In genomic region chr2:77337786-77338406, GRCm38 (mm10) we compare ENCODE assay signal across 26 mouse cellular contexts.
"Had no signal": no experiment of that assay in that cellular context is flagged by ENCODE, and none has a peak within 500 bp of the region (broad histone marks: within the 10 kb centered on the region; RNA-seq: fewer than 3 reads in every experiment).

No protein-coding gene starts in this region.

- H3K4me2 ChIP-seq: heart, embryonic 12.5 days; hindbrain, embryonic 12.5 days; hindbrain, embryonic 14.5 days; kidney, embryonic 15.5 days; limb, embryonic 13.5 days; limb, embryonic 15.5 days; liver, embryonic 12.5 days had no signal

- ATAC-seq: hindbrain, embryonic 16.5 days; intestine, embryonic 16.5 days; liver, embryonic 12.5 days had no signal

- H3K36me3 ChIP-seq: heart, embryonic 12.5 days; hindbrain, embryonic 10.5 days; hindbrain, embryonic 12.5 days; kidney, embryonic 15.5 days; limb, embryonic 13.5 days; limb, embryonic 15.5 days; liver, embryonic 12.5 days had no signal

- H3K27me3 ChIP-seq: heart, embryonic 12.5 days; hindbrain, embryonic 12.5 days; kidney, embryonic 15.5 days; limb, embryonic 13.5 days; limb, embryonic 15.5 days; liver, embryonic 12.5 days had no signal

- H3K9ac ChIP-seq: heart, embryonic 12.5 days; hindbrain, embryonic 12.5 days; hindbrain, embryonic 14.5 days; kidney, embryonic 15.5 days; limb, embryonic 13.5 days; limb, embryonic 15.5 days; liver, embryonic 12.5 days; liver, embryonic 14.5 days had no signal

- H3K9me3 ChIP-seq: heart, embryonic 12.5 days; hindbrain, embryonic 10.5 days; hindbrain, embryonic 12.5 days; kidney, embryonic 15.5 days; limb, embryonic 13.5 days; limb, embryonic 15.5 days; liver, embryonic 12.5 days had no signal

- DNase-seq: gastrocnemius, adult 2 months; gastrocnemius, postnatal 10 days; gastrocnemius, postnatal 25 days; heart, adult 2 months; heart, postnatal 10 days; heart, postnatal 4 days; kidney, adult 11 months; kidney, adult 2 months; kidney, adult 9 months; kidney, postnatal 14 days; kidney, postnatal 36 days; layer of hippocampus, adult 9-11 months; layer of hippocampus, postnatal 36 days; left cerebral cortex, postnatal 4 days had no signal

- H3K27ac ChIP-seq: gastrocnemius, adult 2 months; heart, adult 2 months; hindbrain, embryonic 10.5 days; hindbrain, embryonic 12.5 days; hindbrain, embryonic 14.5 days; kidney, embryonic 15.5 days; kidney, postnatal 0 days; limb, embryonic 13.5 days; limb, embryonic 15.5 days; liver, embryonic 12.5 days; liver, embryonic 14.5 days had no signal

- H3K4me1 ChIP-seq: heart, embryonic 12.5 days; hindbrain, embryonic 12.5 days; kidney, embryonic 15.5 days; liver, embryonic 12.5 days had no signal

- H3K4me3 ChIP-seq: gastrocnemius, adult 2 months; heart, adult 2 months; heart, embryonic 12.5 days; hindbrain, embryonic 10.5 days; hindbrain, embryonic 12.5 days; kidney, embryonic 15.5 days; limb, embryonic 13.5 days; limb, embryonic 15.5 days; liver, embryonic 12.5 days had no signal
